Comparison of ENCODE assay signal across 8 mouse cellular contexts in genomic region chr11:59505351-59505838, GRCm38 (mm10). TPM values are rescaled to one million over a fixed set of nuclear protein-coding genes. Genes with fewer than 3 reads are reported as not detected.
DNase-seq lines count a peak whose midpoint lies in the region; ATAC-seq lines count a peak whose summit lies in the region.

No protein-coding gene starts in this region.

- H3K9me3 ChIP-seq in embryonic facial prominence, embryonic 12.5 days: no peaks in the 10 kb centered on the region
- H3K9me3 ChIP-seq in heart, embryonic 13.5 days: no peaks in the 10 kb centered on the region
- no peaks in the 10 kb centered on the region for H3K9me3 ChIP-seq in liver, embryonic 15.5 days (replicated peaks)
- no peaks in the 10 kb centered on the region for H3K9me3 ChIP-seq in neural tube, embryonic 11.5 days (ENCODE audit: control insufficient read depth, low read length)
- no peaks in the 10 kb centered on the region for H3K9me3 ChIP-seq in stomach, embryonic 16.5 days (replicated peaks; ENCODE audit: control insufficient read depth, low read length)

- H3K9ac ChIP-seq in embryonic facial prominence, embryonic 12.5 days: peak overlapping the region; percentile 93
- peak overlapping the region; percentile 92 for H3K9ac ChIP-seq in heart, embryonic 13.5 days
- H3K9ac ChIP-seq in liver, embryonic 15.5 days: peak overlapping the region; percentile 68
- H3K9ac ChIP-seq in neural tube, embryonic 11.5 days (ENCODE audit: low read length): peak overlapping the region; percentile 97
- peak overlapping the region; percentile 96 for H3K9ac ChIP-seq in stomach, embryonic 16.5 days (ENCODE audit: low read length)

- H3K36me3 ChIP-seq in embryonic facial prominence, embryonic 12.5 days: peaks cover 41% of the 10 kb centered on the region
- H3K36me3 ChIP-seq in heart, embryonic 13.5 days: peaks cover 54% of the 10 kb centered on the region
- peaks cover 33% of the 10 kb centered on the region for H3K36me3 ChIP-seq in liver, embryonic 15.5 days (replicated peaks)
- peaks cover 15% of the 10 kb centered on the region for H3K36me3 ChIP-seq in neural tube, embryonic 11.5 days (ENCODE audit: control insufficient read depth, insufficient read depth, low read length)
- H3K36me3 ChIP-seq in stomach, embryonic 16.5 days (ENCODE audit: control insufficient read depth, insufficient read depth, low read length): peaks cover 24% of the 10 kb centered on the region

- peak overlapping the region; percentile 95 for H3K27ac ChIP-seq in embryonic facial prominence, embryonic 12.5 days
- peak overlapping the region; percentile 97 for H3K27ac ChIP-seq in heart, embryonic 13.5 days (replicated peaks)
- H3K27ac ChIP-seq in liver, embryonic 15.5 days (replicated peaks): peak overlapping the region; percentile 78
- H3K27ac ChIP-seq in neural tube, embryonic 11.5 days (ENCODE audit: low read depth, low read length): peak overlapping the region; percentile 81
- peak overlapping the region; percentile 95 for H3K27ac ChIP-seq in stomach, embryonic 16.5 days (ENCODE audit: low read length)

- peak overlapping the region; percentile 73 for H3K4me2 ChIP-seq in embryonic facial prominence, embryonic 12.5 days (replicated peaks)
- H3K4me2 ChIP-seq in heart, embryonic 13.5 days: peak overlapping the region; percentile 80
- peak overlapping the region; percentile 78 for H3K4me2 ChIP-seq in liver, embryonic 15.5 days
- H3K4me2 ChIP-seq in neural tube, embryonic 11.5 days (ENCODE audit: low read depth): peak overlapping the region; percentile 93
- H3K4me2 ChIP-seq in stomach, embryonic 16.5 days (ENCODE audit: low read depth, low read length): peak overlapping the region; percentile 89

- under 1% methylated on average over 21 of the region's 21 CpGs for WGBS in embryonic facial prominence, embryonic 12.5 days
- WGBS in heart, embryonic 13.5 days: 0% methylated on average over 21 of the region's 21 CpGs
- WGBS in liver, embryonic 15.5 days (ENCODE audit: insufficient replicate concordance): under 1% methylated on average over 21 of the region's 21 CpGs
- 1% methylated on average over 21 of the region's 21 CpGs for WGBS in neural tube, embryonic 11.5 days
- 0% methylated on average over 21 of the region's 21 CpGs for WGBS in stomach, embryonic 16.5 days

- ATAC-seq in embryonic facial prominence, embryonic 12.5 days (ENCODE audit: insufficient number of reproducible peaks, insufficient read depth, low FRiP score, low TSS enrichment): peak; percentile 64; the same call in 1 of the 2 replicates
- peak; percentile 23; the same call in 1 of the 2 replicates for ATAC-seq in heart, embryonic 13.5 days (ENCODE audit: extremely low read depth, insufficient number of reproducible peaks, low FRiP score, low TSS enrichment)
- peak; percentile 36 for ATAC-seq in liver, embryonic 15.5 days (ENCODE audit: insufficient read depth)
- ATAC-seq in neural tube, embryonic 11.5 days (ENCODE audit: insufficient read depth, low FRiP score, low TSS enrichment): peak; percentile 68
- ATAC-seq in stomach, embryonic 16.5 days (ENCODE audit: insufficient read depth, low FRiP score): peak; percentile 48; the same call in 1 of the 2 replicates

- H3K4me1 ChIP-seq in embryonic facial prominence, embryonic 12.5 days: peaks cover 16% of the 10 kb centered on the region; the same call in 1 of the 2 replicates
- H3K4me1 ChIP-seq in heart, embryonic 13.5 days: peaks cover 17% of the 10 kb centered on the region
- H3K4me1 ChIP-seq in liver, embryonic 15.5 days (replicated peaks): peaks cover 18% of the 10 kb centered on the region
- H3K4me1 ChIP-seq in neural tube, embryonic 11.5 days (ENCODE audit: control insufficient read depth, insufficient read depth, low read length): peaks cover 6% of the 10 kb centered on the region
- peaks cover 14% of the 10 kb centered on the region for H3K4me1 ChIP-seq in stomach, embryonic 16.5 days (ENCODE audit: control insufficient read depth, insufficient read depth, low read length)

- H3K27me3 ChIP-seq in embryonic facial prominence, embryonic 12.5 days: no peaks in the 10 kb centered on the region
- H3K27me3 ChIP-seq in heart, embryonic 13.5 days (replicated peaks): no peaks in the 10 kb centered on the region
- H3K27me3 ChIP-seq in liver, embryonic 15.5 days: peaks cover 27% of the 10 kb centered on the region
- H3K27me3 ChIP-seq in neural tube, embryonic 11.5 days (ENCODE audit: control insufficient read depth, insufficient read depth, low read length): no peaks in the 10 kb centered on the region
- no peaks in the 10 kb centered on the region for H3K27me3 ChIP-seq in stomach, embryonic 16.5 days (ENCODE audit: control insufficient read depth, insufficient read depth, low read length)

- H3K4me3 ChIP-seq in embryonic facial prominence, embryonic 12.5 days: peak overlapping the region; percentile 85
- H3K4me3 ChIP-seq in heart, embryonic 13.5 days: peak overlapping the region; percentile 79
- H3K4me3 ChIP-seq in liver, embryonic 15.5 days (replicated peaks): peak overlapping the region; percentile 68
- peak overlapping the region; percentile 83 for H3K4me3 ChIP-seq in neural tube, embryonic 11.5 days (ENCODE audit: low read depth, low read length)
- H3K4me3 ChIP-seq in stomach, embryonic 16.5 days (replicated peaks; ENCODE audit: low read length): peak overlapping the region; percentile 94

- DNase-seq in B cell, adult 2 months: peak; percentile 68 to 69
- DNase-seq in adrenal gland, postnatal 14 days: peak; percentile 73
- DNase-seq in kidney, postnatal 14 days: peak; percentile 78
- DNase-seq in neural tube, embryonic 11.5 days (ENCODE audit: low spot score): peak; percentile 74

RNA-seq across cellular contexts. Expression of gene Zkscan17, which starts 21.2 kb away (rescaled TPM):
- total RNA-seq in adrenal gland, postnatal 14 days (2021): 19.9 and 22.8 TPM in 2 replicates
- polyA plus RNA-seq in embryonic facial prominence, embryonic 12.5 days (2016; fragmentation: Nextera tagmentation; extraction: Ambion mirVana): 28.3 and 29.9 TPM in 2 replicates
- polyA plus RNA-seq in heart, embryonic 13.5 days (2015; fragmentation: Nextera tagmentation; extraction: Ambion mirVana): 13.8 and 14.7 TPM in 2 replicates
- polyA plus RNA-seq in liver, embryonic 15.5 days (2015; fragmentation: Nextera tagmentation; extraction: Ambion mirVana): 4.4 and 4.6 TPM in 2 replicates
- 26.0 and 27.9 TPM in 2 replicates for polyA plus RNA-seq in neural tube, embryonic 11.5 days (2014; fragmentation: Nextera tagmentation; extraction: Ambion mirVana)
- 16.4 and 18.2 TPM in 2 replicates for polyA plus RNA-seq in stomach, embryonic 16.5 days (2015; fragmentation: Nextera tagmentation; extraction: Ambion mirVana)

RNA-seq across cellular contexts. Expression of gene Zfp867, which starts 33.1 kb away (rescaled TPM):
- 4.2 and 4.7 TPM in 2 replicates for total RNA-seq in adrenal gland, postnatal 14 days (2021)
- polyA plus RNA-seq in embryonic facial prominence, embryonic 12.5 days (2016; fragmentation: Nextera tagmentation; extraction: Ambion mirVana): 8.7 and 10.1 TPM in 2 replicates
- 5.6 and 5.7 TPM in 2 replicates for polyA plus RNA-seq in heart, embryonic 13.5 days (2015; fragmentation: Nextera tagmentation; extraction: Ambion mirVana)
- 1.4 and 1.5 TPM in 2 replicates for polyA plus RNA-seq in liver, embryonic 15.5 days (2015; fragmentation: Nextera tagmentation; extraction: Ambion mirVana)
- 10.1 and 11.6 TPM in 2 replicates for polyA plus RNA-seq in neural tube, embryonic 11.5 days (2014; fragmentation: Nextera tagmentation; extraction: Ambion mirVana)
- 6.7 and 6.8 TPM in 2 replicates for polyA plus RNA-seq in stomach, embryonic 16.5 days (2015; fragmentation: Nextera tagmentation; extraction: Ambion mirVana)

RNA-seq across cellular contexts. Expression of gene Nlrp3, which starts 36.0 kb away (rescaled TPM):
- 0.56 and 0.64 TPM in 2 replicates for total RNA-seq in adrenal gland, postnatal 14 days (2021)
- polyA plus RNA-seq in embryonic facial prominence, embryonic 12.5 days (2016; fragmentation: Nextera tagmentation; extraction: Ambion mirVana): 0.08 and 0.25 TPM in 2 replicates
- 0.15 and 0.41 TPM in 2 replicates for polyA plus RNA-seq in heart, embryonic 13.5 days (2015; fragmentation: Nextera tagmentation; extraction: Ambion mirVana)
- polyA plus RNA-seq in liver, embryonic 15.5 days (2015; fragmentation: Nextera tagmentation; extraction: Ambion mirVana): 0.70 and 0.76 TPM in 2 replicates
- polyA plus RNA-seq in neural tube, embryonic 11.5 days (2014; fragmentation: Nextera tagmentation; extraction: Ambion mirVana): 0.11 and 0.14 TPM in 2 replicates
- 0.49 and 0.62 TPM in 2 replicates for polyA plus RNA-seq in stomach, embryonic 16.5 days (2015; fragmentation: Nextera tagmentation; extraction: Ambion mirVana)

RNA-seq across cellular contexts. Expression of gene Snap47, which starts 54.4 kb away (rescaled TPM):
- 59.3 and 60.9 TPM in 2 replicates for total RNA-seq in adrenal gland, postnatal 14 days (2021)
- 157 and 169 TPM in 2 replicates for polyA plus RNA-seq in embryonic facial prominence, embryonic 12.5 days (2016; fragmentation: Nextera tagmentation; extraction: Ambion mirVana)
- 94.3 and 102 TPM in 2 replicates for polyA plus RNA-seq in heart, embryonic 13.5 days (2015; fragmentation: Nextera tagmentation; extraction: Ambion mirVana)
- 25.4 and 27.1 TPM in 2 replicates for polyA plus RNA-seq in liver, embryonic 15.5 days (2015; fragmentation: Nextera tagmentation; extraction: Ambion mirVana)
- 193 and 203 TPM in 2 replicates for polyA plus RNA-seq in neural tube, embryonic 11.5 days (2014; fragmentation: Nextera tagmentation; extraction: Ambion mirVana)
- polyA plus RNA-seq in stomach, embryonic 16.5 days (2015; fragmentation: Nextera tagmentation; extraction: Ambion mirVana): 99.0 and 101 TPM in 2 replicates

RNA-seq across cellular contexts. Expression of gene Jmjd4, which starts 55.5 kb away (rescaled TPM):
- 7.9 and 9.5 TPM in 2 replicates for total RNA-seq in adrenal gland, postnatal 14 days (2021)
- polyA plus RNA-seq in embryonic facial prominence, embryonic 12.5 days (2016; fragmentation: Nextera tagmentation; extraction: Ambion mirVana): 18.8 and 19.3 TPM in 2 replicates
- 10.5 and 11.9 TPM in 2 replicates for polyA plus RNA-seq in heart, embryonic 13.5 days (2015; fragmentation: Nextera tagmentation; extraction: Ambion mirVana)
- 3.9 and 4.3 TPM in 2 replicates for polyA plus RNA-seq in liver, embryonic 15.5 days (2015; fragmentation: Nextera tagmentation; extraction: Ambion mirVana)
- 14.7 and 15.3 TPM in 2 replicates for polyA plus RNA-seq in neural tube, embryonic 11.5 days (2014; fragmentation: Nextera tagmentation; extraction: Ambion mirVana)
- polyA plus RNA-seq in stomach, embryonic 16.5 days (2015; fragmentation: Nextera tagmentation; extraction: Ambion mirVana): 9.0 and 9.3 TPM in 2 replicates

Comparison
In these comparisons a context has a peak if more than half of its experiments do, and no peak if none do; other contexts are left out.
1. Peak in every context shown above with its lines: DNase-seq, ATAC-seq, H3K4me3 ChIP-seq and H3K27ac ChIP-seq.